Mouse (Mus musculus): ENCODE data around the gene Slc5a10. TPM values are rescaled to one million over a fixed set of nuclear protein-coding genes. Genes with fewer than 3 reads are reported as not detected.
A peak's percentile ranks its signal among the peaks of the same experiment; 100 is the strongest.

Gene Slc5a10
- total RNA-seq, 2 experiments from 2014 or later: 0.23 to 5.6 TPM

GRCm38 (mm10) chr11:61706232-61706631 is 14.4 kb downstream of the Slc5a10 start:
- no peak for DNase-seq (ENCODE audit: low spot score in 2 of 2)

DNA sequence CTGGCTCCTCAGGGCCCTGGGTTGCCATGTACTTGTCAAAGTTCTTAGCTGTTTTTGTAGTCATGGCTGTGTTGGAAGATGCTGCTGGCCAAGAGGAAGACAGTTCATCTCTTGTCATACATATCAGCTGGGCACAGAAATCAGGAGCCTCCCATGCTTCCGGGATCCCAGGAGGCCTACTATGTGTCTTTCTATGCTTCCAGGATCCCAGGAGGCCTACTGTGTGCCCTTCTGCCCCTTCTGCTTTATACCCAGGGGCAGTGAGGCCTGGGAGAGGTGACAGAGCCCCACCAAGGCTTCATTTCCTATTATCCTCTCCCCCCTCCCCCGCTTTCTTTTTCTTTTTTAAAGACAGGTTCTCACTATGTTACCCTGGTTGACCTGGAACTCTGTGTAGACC is 15.0 kb downstream of the Slc5a10 start:
- DNase-seq (ENCODE audit: low spot score in 2 of 2): no peak

GRCm38 (mm10) chr11:61702494-61702893 is 18.1 kb downstream of the Slc5a10 start:
- DNase-seq (ENCODE audit: low spot score in 2 of 2): no peak

DNA sequence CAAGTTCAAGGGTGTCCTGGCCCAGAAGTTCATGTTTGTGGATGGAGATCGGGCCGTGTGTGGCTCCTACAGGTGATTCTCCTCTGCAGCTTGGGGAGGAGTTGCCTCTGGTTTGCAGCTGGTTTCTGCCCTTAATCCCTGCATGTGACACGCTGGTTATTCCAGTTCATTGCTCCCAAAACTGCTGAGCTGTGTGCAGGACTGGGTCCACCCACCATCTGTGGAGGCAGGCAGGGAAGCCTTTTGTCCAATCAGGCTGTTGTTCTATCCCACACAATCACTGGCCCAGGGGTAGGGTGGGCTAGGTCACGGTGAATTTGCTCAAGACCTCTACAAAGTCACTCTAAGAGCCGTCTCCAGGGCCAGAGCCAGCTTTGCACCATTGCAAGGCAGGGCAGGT is 18.9 kb downstream of the Slc5a10 start:
- DNase-seq (ENCODE audit: low spot score in 2 of 2): no peak

- no peak for DNase-seq (ENCODE audit: low spot score in 2 of 2)
Observed at GRCm38 (mm10) chr11:61699933-61700332, 20.7 kb downstream of the Slc5a10 start.

DNA sequence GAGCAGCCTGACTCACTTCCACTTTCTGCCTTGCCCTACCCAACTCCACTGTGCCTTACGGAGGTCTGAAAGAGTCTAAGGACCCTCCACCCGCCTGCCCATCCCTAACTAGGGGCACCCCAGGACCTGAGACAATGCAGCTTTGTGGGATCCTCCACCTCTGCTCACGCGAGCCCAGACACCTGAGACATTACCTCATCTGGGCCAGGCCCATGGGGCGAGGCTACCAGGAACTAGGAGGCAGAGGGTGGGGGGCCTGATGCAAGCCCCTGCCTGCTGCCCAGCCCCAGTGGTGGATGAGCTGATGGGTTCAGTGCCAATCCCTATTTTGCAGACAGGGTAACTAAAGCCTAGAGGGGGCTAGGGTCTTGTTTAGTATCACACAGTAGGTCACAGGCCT is 21.2 kb downstream of the Slc5a10 start:
- no peak for DNase-seq (ENCODE audit: low spot score in 2 of 2)

- DNase-seq (ENCODE audit: low spot score in 2 of 2): no peak
Observed at GRCm38 (mm10) chr11:61698852-61699251, 21.8 kb downstream of the Slc5a10 start.

GRCm38 (mm10) chr11:61692996-61693395 is 27.6 kb downstream of the Slc5a10 start:
- DNase-seq (ENCODE audit: low spot score in 2 of 2): no peak

- no peak for DNase-seq (ENCODE audit: low spot score in 2 of 2)
Observed at GRCm38 (mm10) chr11:61687595-61687994, 33.0 kb downstream of the Slc5a10 start.

DNA sequence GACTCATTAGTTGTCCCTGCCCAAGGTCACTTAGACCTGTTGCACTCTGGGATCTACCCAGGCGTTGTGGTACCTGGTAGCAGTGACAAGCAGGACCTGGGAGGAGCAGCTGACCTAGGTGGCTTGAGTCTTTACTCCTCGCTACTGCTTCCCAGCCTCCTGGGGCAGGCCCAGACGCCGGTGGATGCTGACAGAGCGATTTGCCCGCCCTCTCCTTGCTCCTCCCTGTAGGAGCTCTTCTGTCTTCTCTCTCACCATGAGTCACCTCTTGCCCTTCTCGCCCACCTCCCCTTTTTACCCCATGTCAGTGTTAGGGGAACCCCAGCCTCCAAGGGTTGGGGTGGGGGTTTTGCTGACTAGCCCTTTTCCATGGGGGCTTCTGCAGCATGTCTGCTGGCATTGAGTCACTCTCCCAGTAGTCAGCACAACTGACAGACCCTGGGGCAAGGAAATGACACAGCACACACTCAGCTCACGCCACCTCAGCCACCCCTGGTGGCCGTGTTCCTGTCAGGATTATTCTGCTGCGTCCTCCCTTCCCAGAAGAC is 33.6 kb downstream of the Slc5a10 start:
- DNase-seq (ENCODE audit: low spot score in 2 of 2): no peak

DNA sequence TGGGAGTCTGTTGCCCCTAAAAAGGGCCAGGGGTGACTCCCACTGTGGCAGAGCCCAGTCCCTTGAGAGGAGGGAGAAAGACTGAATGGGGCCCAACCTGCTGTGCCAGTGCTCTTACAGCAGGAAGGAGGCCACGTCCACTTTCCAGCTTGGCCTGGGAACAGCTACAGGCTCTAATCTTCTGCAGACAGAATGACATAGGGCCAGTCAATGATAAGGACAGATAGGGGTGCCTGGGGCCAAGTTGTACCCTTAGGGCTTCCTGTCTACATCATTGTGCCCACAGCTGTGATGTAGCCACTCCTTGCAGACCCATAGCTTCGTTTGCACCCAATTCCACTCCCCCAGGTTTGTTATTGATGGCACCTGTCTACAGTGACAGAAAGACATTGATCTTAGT is 34.5 kb downstream of the Slc5a10 start:
- no peak for DNase-seq (ENCODE audit: low spot score in 2 of 2)

- DNase-seq (ENCODE audit: low spot score in 2 of 2): no peak
Observed at GRCm38 (mm10) chr11:61685119-61685725, 35.4 kb downstream of the Slc5a10 start.

GRCm38 (mm10) chr11:61683907-61684731 is 36.5 kb downstream of the Slc5a10 start, which contains the start of gene Fam83g:
Gene Fam83g, plus strand, starts transcription at chr11:61684091.
- DNase-seq (ENCODE audit: low spot score in 2 of 2): peak; percentile 48 to 51

GRCm38 (mm10) chr11:61679091-61679866 is 41.3 kb downstream of the Slc5a10 start:
- DNase-seq (ENCODE audit: low spot score in 2 of 2): no peak

DNA sequence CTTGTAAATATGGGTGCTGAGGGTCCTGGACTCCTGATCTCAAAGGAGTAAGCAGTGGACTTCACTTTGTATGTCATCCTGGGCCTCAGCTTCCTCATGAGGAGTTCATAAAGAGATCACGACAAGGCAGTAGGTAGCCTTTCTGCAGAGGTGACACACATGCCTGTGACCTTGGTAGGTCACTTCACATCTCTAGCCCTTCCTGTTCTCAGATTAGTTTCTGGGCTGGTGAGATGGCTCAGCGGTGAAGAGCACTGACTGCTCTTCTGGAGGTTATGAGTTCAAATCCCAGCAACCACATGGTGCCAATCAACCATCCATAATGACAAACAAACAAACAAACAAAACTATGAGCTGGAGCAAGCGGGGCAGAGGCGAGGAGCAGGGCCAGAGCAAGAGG is 42.9 kb downstream of the Slc5a10 start:
- DNase-seq (ENCODE audit: low spot score in 2 of 2): no peak

GRCm38 (mm10) chr11:61676216-61676854 is 44.3 kb downstream of the Slc5a10 start:
- DNase-seq (ENCODE audit: low spot score in 2 of 2): no peak

DNA sequence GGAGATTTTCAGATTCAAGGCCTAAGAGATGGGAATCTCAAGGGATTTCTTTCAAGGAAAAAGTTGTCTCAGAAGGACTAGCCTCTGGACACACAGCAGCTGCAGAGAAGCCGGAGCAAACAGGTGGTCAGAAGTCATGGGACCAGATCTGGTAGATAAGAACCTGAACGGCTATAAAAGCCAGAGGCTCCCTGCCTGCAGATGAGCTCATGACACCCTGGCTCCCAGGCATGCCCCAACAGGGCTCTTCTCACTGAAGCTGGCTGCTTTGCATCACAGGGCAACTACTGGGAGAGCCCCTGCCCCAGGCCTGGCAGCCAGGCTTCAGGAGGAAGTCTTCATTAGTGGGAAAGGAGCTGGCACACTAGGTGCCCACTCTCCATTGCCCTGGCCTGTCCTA is 45.3 kb downstream of the Slc5a10 start:
- DNase-seq (ENCODE audit: low spot score in 2 of 2): no peak

DNA sequence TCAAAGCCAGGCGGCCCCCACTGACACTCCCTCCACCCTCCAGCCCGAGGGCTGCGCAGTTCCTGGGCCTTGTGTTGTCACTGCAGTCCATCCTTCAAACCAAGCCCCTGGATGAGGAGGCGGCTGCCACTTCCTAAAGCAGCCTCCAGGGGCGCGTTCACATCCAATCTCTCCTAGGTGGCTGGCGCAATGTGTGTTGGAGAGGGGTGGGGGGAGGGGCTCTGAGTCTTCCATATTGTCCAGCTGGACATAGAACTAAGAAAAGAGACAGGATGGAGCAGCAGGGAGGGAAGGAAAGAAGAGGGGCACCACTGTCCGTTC is 45.8 kb downstream of the Slc5a10 start:
- DNase-seq (ENCODE audit: low spot score in 2 of 2): no peak

DNA sequence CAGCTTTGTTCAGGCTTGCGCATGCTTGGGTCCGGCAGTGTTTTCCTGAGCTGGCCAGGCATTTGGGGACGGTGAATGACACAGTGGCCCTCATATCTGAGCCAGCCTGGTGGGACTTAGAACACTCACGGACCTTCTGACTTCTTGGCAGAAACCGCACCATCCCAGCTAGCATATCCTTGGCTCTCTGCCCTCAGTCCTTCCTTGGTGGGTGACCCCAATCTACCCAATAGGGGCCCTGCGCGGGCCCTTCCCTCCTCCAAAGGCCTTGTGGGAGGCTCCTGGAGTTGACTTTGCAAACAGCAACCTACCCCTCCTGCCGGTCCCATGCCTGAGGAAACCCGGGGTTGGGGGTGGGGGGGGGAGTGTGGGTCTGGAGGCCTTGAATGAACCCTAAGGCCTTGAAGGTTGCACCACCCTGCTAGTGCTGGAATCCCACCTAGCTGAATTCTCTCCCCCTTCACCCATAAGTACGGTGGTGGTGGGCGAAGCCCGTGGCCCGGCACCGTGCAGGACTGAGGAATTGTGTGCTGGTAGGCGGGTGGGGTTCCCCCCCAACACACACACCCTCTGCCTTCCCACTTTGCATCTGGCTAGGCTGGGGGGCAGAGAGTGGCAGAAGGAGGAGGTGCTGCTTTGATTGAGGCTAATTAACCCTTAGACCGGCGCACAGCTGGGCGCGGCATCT is 46.3 kb downstream of the Slc5a10 start:
- DNase-seq (ENCODE audit: low spot score in 2 of 2): no peak

DNA sequence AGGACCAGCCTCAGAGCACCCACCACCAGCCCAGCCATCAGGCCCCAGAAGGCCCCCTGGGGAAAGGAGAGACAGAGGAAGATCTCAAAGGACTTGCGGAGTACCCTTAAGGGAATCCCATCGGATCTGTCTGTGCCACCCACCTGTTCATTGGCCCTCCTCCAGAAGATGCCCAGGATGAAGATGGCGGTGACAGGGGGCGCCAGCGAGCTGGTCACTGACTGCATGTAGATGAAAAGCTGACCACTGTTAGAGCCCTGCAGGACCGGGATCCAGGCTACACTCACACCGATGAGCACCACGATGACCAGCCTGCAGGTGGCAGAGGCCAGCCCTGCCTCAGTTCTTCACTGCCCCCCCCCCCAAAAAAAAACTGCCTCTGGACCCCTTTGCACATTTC is 46.9 kb downstream of the Slc5a10 start:
- no peak for DNase-seq (ENCODE audit: low spot score in 2 of 2)
